Mouse (Mus musculus) olfactory bulb, adult 2 months (tissue): ENCODE measurements around the gene Pnmal1.

ENCODE experiments used
- CTCF ChIP-seq: fragments of 200-500 bp; IDR thresholded peaks from 2 replicates; pipeline ENCODE4 v1.5.1; 2012; ENCODE audit warnings: low read depth, mild to moderate bottlenecking, low read length, moderate library complexity; ENCODE audit not compliant: insufficient read depth
- POLR2A ChIP-seq: fragments of 200-500 bp; IDR thresholded peaks from 2 replicates; pipeline ENCODE4 v1.6.1; 2012; ENCODE audit warnings: mild to moderate bottlenecking, low read depth, low read length, moderate library complexity; ENCODE audit not compliant: insufficient read depth

- TF ChIP-seq POLR2A (no peak), CTCF (0 out of 2 replicates have a peak, but pooled peaks have one; percentile 5)
These were observed 27.4 kb upstream of the Pnmal1 start for GRCm38 (mm10) chr7:16931968-16932627.
